ENCODE assay signal across 9 mouse cellular contexts in the genomic region with DNA sequence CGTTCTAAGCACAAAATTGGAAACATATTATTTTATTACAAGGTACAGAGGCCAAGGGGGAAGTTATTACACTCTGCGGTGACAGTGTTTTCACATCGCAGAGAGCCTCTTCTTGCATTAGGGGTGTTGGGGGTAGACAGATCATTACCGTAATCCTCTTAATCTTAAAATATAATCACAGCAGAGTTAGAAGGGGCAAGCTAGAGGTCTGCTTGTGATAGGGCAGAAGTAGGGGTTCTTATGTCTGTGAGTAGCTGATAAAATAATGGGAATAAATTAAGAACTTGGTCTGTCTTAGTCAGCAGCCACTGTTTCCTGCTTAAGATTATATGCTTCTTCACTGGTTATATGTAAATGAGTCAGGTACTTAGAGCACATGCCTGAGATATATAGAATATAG. TPM values are rescaled to one million over a fixed set of nuclear protein-coding genes. Genes with fewer than 3 reads are reported as not detected.
DNase-seq lines count a peak whose midpoint lies in the region; ATAC-seq and TF ChIP-seq lines count a peak whose summit lies in the region.
"Had no signal": no experiment of that assay in that cellular context is flagged by ENCODE, and none has a peak within 500 bp of the region (broad histone marks: within the 10 kb centered on the region; RNA-seq: fewer than 3 reads in every experiment).

No protein-coding gene starts in this region.

- ATAC-seq in heart, postnatal 0 days (ENCODE audit: insufficient read depth, low read depth), result no peak
- ATAC-seq in CD4-positive, CD25-positive, alpha-beta regulatory T cell, adult 4 months, result peak; percentile 25
- ATAC-seq in embryonic facial prominence, embryonic 14.5 days (ENCODE audit: low read depth), result no peak
- peak; percentile 34 for ATAC-seq in liver, embryonic 15.5 days (ENCODE audit: insufficient read depth)
- ATAC-seq in forebrain, embryonic 16.5 days, result no peak

- H3K27me3 ChIP-seq in heart, postnatal 0 days (ENCODE audit: control insufficient read depth, insufficient read depth, low read length), result no peaks in the 10 kb centered on the region
- H3K27me3 ChIP-seq in embryonic facial prominence, embryonic 14.5 days (replicated peaks; ENCODE audit: control insufficient read depth, insufficient read depth, low read length), result no peaks in the 10 kb centered on the region
- no peaks in the 10 kb centered on the region for H3K27me3 ChIP-seq in liver, embryonic 15.5 days
- H3K27me3 ChIP-seq in forebrain, embryonic 16.5 days (replicated peaks; ENCODE audit: control insufficient read depth, insufficient read depth, low read length), result no peaks in the 10 kb centered on the region
- no peaks in the 10 kb centered on the region for H3K27me3 ChIP-seq in cerebellum, adult 2 months (ENCODE audit: control insufficient read depth, insufficient read depth, low read length)
- H3K27me3 ChIP-seq: midbrain, embryonic 12.5 days had no signal

- no peak overlapping the region for H3K9ac ChIP-seq in heart, postnatal 0 days (replicated peaks; ENCODE audit: low read depth, low read length)
- H3K9ac ChIP-seq in embryonic facial prominence, embryonic 14.5 days (ENCODE audit: low read depth, low read length), result no peak overlapping the region
- H3K9ac ChIP-seq in liver, embryonic 15.5 days, result no peak overlapping the region
- H3K9ac ChIP-seq in forebrain, embryonic 16.5 days (replicated peaks; ENCODE audit: low read depth, low read length), result no peak overlapping the region
- H3K9ac ChIP-seq: midbrain, embryonic 12.5 days had no signal

- H3K4me1 ChIP-seq in heart, postnatal 0 days (ENCODE audit: control insufficient read depth, insufficient read depth), result peaks cover 26% of the 10 kb centered on the region
- H3K4me1 ChIP-seq in embryonic facial prominence, embryonic 14.5 days (ENCODE audit: control insufficient read depth, insufficient read depth, low read length), result peaks cover 23% of the 10 kb centered on the region
- H3K4me1 ChIP-seq in liver, embryonic 15.5 days (replicated peaks), result peaks cover 24% of the 10 kb centered on the region
- H3K4me1 ChIP-seq in forebrain, embryonic 16.5 days (replicated peaks; ENCODE audit: control insufficient read depth, insufficient read depth, low read length), result peaks cover 11% of the 10 kb centered on the region
- peaks cover 10% of the 10 kb centered on the region for H3K4me1 ChIP-seq in cerebellum, adult 2 months (ENCODE audit: control insufficient read depth, insufficient read depth, low read length)

- H3K4me3 ChIP-seq in heart, postnatal 0 days (ENCODE audit: low read depth, low read length), result peak overlapping the region; percentile 23
- no peak overlapping the region; the same call in 1 of the 2 replicates for H3K4me3 ChIP-seq in embryonic facial prominence, embryonic 14.5 days (ENCODE audit: low read depth, low read length)
- no peak overlapping the region for H3K4me3 ChIP-seq in liver, embryonic 15.5 days (replicated peaks)
- H3K4me3 ChIP-seq in forebrain, embryonic 16.5 days (replicated peaks; ENCODE audit: low read length), result no peak overlapping the region
- no peak overlapping the region for H3K4me3 ChIP-seq in cerebellum, adult 2 months (replicated peaks; ENCODE audit: insufficient read depth, low read depth, low read length)
- H3K4me3 ChIP-seq: midbrain, embryonic 12.5 days had no signal

- DNase-seq in heart, postnatal 0 days (ENCODE audit: low spot score), result no peak
- no peak for DNase-seq in heart, postnatal 4 days
- no peak for DNase-seq in embryonic facial prominence, embryonic 14.5 days (ENCODE audit: low spot score)
- no peak for DNase-seq in cerebellum, adult 2 months
- no peak for DNase-seq in layer of hippocampus, postnatal 36 days

- no peak for TF ChIP-seq POLR2A in cerebellum, adult 2 months (IDR thresholded peaks at IDR 0.05; ENCODE audit: borderline replicate concordance, insufficient read depth, low read length)

- H3K4me2 ChIP-seq in heart, postnatal 0 days (ENCODE audit: low read depth, low read length), result peak overlapping the region; percentile 58
- H3K4me2 ChIP-seq in embryonic facial prominence, embryonic 14.5 days (ENCODE audit: low read depth, low read length), result peak overlapping the region; percentile 51
- peak overlapping the region; percentile 35; the same call in 1 of the 2 replicates for H3K4me2 ChIP-seq in liver, embryonic 15.5 days
- H3K4me2 ChIP-seq in forebrain, embryonic 16.5 days (ENCODE audit: low read length), result no peak overlapping the region
- H3K4me2 ChIP-seq: midbrain, embryonic 12.5 days had no signal

- WGBS in heart, postnatal 0 days, result 47% methylated on average over 4 of the region's 4 CpGs
- WGBS in embryonic facial prominence, embryonic 14.5 days, result 42% methylated on average over 4 of the region's 4 CpGs
- WGBS in liver, embryonic 15.5 days (ENCODE audit: insufficient replicate concordance), result 32% methylated on average over 4 of the region's 4 CpGs
- WGBS in forebrain, embryonic 16.5 days, result 84% methylated on average over 4 of the region's 4 CpGs
- 90% methylated on average over 4 of the region's 4 CpGs for WGBS in cerebellum, adult 2 months

- H3K9me3 ChIP-seq in heart, postnatal 0 days (replicated peaks; ENCODE audit: control insufficient read depth, low read length), result no peaks in the 10 kb centered on the region
- no peaks in the 10 kb centered on the region for H3K9me3 ChIP-seq in embryonic facial prominence, embryonic 14.5 days (ENCODE audit: control insufficient read depth, low read length)
- no peaks in the 10 kb centered on the region for H3K9me3 ChIP-seq in liver, embryonic 15.5 days (replicated peaks)
- H3K9me3 ChIP-seq in forebrain, embryonic 16.5 days (ENCODE audit: control insufficient read depth, low read length), result no peaks in the 10 kb centered on the region
- H3K9me3 ChIP-seq: midbrain, embryonic 12.5 days had no signal

- H3K36me3 ChIP-seq in heart, postnatal 0 days (replicated peaks; ENCODE audit: control insufficient read depth, insufficient read depth, low read length), result no peaks in the 10 kb centered on the region
- peaks cover 4% of the 10 kb centered on the region; the same call in 1 of the 2 replicates for H3K36me3 ChIP-seq in embryonic facial prominence, embryonic 14.5 days (ENCODE audit: control insufficient read depth, insufficient read depth, low read length)
- 0 out of 2 replicates have a peak, but pooled peaks cover 4% of the 10 kb centered on the region for H3K36me3 ChIP-seq in liver, embryonic 15.5 days (replicated peaks)
- no peaks in the 10 kb centered on the region for H3K36me3 ChIP-seq in forebrain, embryonic 16.5 days (ENCODE audit: control insufficient read depth, insufficient read depth)

- TF ChIP-seq EP300 in heart, postnatal 0 days (IDR thresholded peaks at IDR 0.05; ENCODE audit: low read depth), result no peak

- TF ChIP-seq CTCF in heart, postnatal 0 days (IDR thresholded peaks at IDR 0.05; ENCODE audit: low read depth), result no peak
- TF ChIP-seq CTCF in cerebellum, adult 2 months (IDR thresholded peaks at IDR 0.05; ENCODE audit: borderline replicate concordance, insufficient read depth, low read depth, low read length), result no peak

- H3K27ac ChIP-seq in heart, postnatal 0 days (ENCODE audit: low read depth), result no peak overlapping the region
- H3K27ac ChIP-seq in embryonic facial prominence, embryonic 14.5 days (replicated peaks; ENCODE audit: low read depth, low read length), result no peak overlapping the region
- no peak overlapping the region for H3K27ac ChIP-seq in liver, embryonic 15.5 days (replicated peaks)
- no peak overlapping the region for H3K27ac ChIP-seq in forebrain, embryonic 16.5 days (ENCODE audit: low read length)
- H3K27ac ChIP-seq in cerebellum, adult 2 months (ENCODE audit: insufficient read depth, low read length), result no peak overlapping the region
- H3K27ac ChIP-seq: midbrain, embryonic 12.5 days had no signal

RNA-seq across cellular contexts. Expression of a gene that starts 30.6 kb away (rescaled TPM):
- total RNA-seq in heart, postnatal 0 days (2014; rRNA removed; ENCODE audit: low replicate concordance), result 8.9 and 9.2 TPM in 2 replicates
- 3.1 and 3.4 TPM in 2 replicates for polyA plus RNA-seq in heart, postnatal 0 days (2015; fragmentation: Nextera tagmentation; extraction: Ambion mirVana)
- 10 to 100 TPM; 20.3 to 20.6 TPM for total RNA-seq in heart, postnatal 4 days (2021)
- polyA plus RNA-seq in CD4-positive, CD25-positive, alpha-beta regulatory T cell, adult 4 months (2017; shearing (Covaris generic)), result 10 to 100 TPM in 1 of 2 experiments, 1 to 10 TPM in 1; 7.7 to 10.2 TPM
- polyA plus RNA-seq in embryonic facial prominence, embryonic 14.5 days (2014; fragmentation: Nextera tagmentation; extraction: Ambion mirVana), result 8.0 and 8.5 TPM in 2 replicates
- 2.5 and 3.1 TPM in 2 replicates for polyA plus RNA-seq in liver, embryonic 15.5 days (2015; fragmentation: Nextera tagmentation; extraction: Ambion mirVana)
- 7.6 and 7.8 TPM in 2 replicates for polyA plus RNA-seq in forebrain, embryonic 16.5 days (2015; fragmentation: Nextera tagmentation; extraction: Ambion mirVana)
- polyA plus RNA-seq in cerebellum, adult 2 months (2012; rRNA removed), result 15.5 and 16.5 TPM in 2 replicates
- total RNA-seq in layer of hippocampus, postnatal 36 days (2021), result 10 to 100 TPM; 13.0 to 16.7 TPM

Comparison
In these comparisons a context has a peak if more than half of its experiments do, and no peak if none do; other contexts are left out.
1. ATAC-seq: peak in CD4-positive, CD25-positive, alpha-beta regulatory T cell, adult 4 months (single experiment) and liver, embryonic 15.5 days (single experiment); none in heart, postnatal 0 days (single experiment), embryonic facial prominence, embryonic 14.5 days (single experiment) and forebrain, embryonic 16.5 days (single experiment).